Mouse (Mus musculus) layer of hippocampus, adult 11-12 months (tissue): ENCODE data around the gene Snai1.
A peak's percentile ranks its signal among the peaks of the same experiment; 100 is the strongest.

Experiments used
- DNase-seq: peaks from one replicate; pipeline ENCODE4 v3.0.0; 2022; ENCODE audit warnings: low spot score

The Snai1 gene

GRCm38 (mm10) chr2:167583161-167583952 is 45.4 kb downstream of the Snai1 start:
- no peak for DNase-seq

- DNase-seq = no peak
Measured at GRCm38 (mm10) chr2:167585273-167585672, 47.3 kb downstream of the Snai1 start.

GRCm38 (mm10) chr2:167586041-167586440 is 48.0 kb downstream of the Snai1 start:
- DNase-seq = no peak

DNA sequence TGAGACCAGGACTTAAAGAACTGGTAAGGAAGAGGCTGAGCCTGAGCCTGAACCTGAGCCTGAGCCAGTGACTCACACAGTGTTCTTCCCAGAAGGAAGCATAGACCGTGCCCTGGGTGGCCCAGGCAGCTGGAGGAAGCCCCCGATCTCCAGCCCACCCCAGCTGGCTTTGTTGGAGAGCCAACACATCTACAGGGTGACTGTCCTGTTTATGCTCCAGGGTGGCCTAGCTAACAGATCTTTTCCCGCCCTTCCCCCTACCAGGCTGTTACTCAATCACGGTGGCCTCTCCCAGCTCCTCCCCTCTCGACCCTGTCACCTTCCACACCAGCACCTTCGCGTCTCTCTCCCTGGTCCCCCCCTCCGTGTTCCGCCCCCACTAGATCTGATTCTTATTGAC is 49.0 kb downstream of the Snai1 start:
- DNase-seq = no peak

- DNase-seq = peak; percentile 46
Measured at GRCm38 (mm10) chr2:167588774-167589577, 51.0 kb downstream of the Snai1 start.
